Mouse (Mus musculus) left cerebral cortex, adult 9 months (tissue): ENCODE results near the gene Cldn6.

ENCODE experiments used
- DNase-seq, 2 experiments: peaks; one replicate each; pipeline ENCODE4 v3.0.0; 2022; ENCODE audit warnings: low spot score in 2 of 2

Cldn6 gene

DNA sequence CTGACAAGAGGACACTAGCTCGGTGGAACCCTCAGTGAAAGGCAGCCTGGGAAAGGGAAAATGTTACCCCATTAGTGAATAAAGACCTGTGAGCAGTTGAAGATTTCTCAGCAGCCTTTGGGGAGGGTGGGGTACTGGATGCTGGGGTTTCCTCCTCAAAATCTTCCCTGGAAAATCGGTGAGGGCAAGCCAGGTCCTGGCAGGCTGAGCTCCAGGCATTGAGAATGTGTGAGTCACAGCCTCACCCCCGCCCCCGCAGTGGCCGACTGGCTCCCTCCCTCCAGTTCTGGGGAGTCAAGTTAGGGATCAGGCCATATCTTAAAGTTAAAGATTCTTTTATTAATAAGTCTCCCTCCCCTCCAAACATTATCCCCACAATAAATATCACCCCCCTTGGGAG, 3.9 kb upstream of the Cldn6 start:
- DNase-seq = no peak

DNA sequence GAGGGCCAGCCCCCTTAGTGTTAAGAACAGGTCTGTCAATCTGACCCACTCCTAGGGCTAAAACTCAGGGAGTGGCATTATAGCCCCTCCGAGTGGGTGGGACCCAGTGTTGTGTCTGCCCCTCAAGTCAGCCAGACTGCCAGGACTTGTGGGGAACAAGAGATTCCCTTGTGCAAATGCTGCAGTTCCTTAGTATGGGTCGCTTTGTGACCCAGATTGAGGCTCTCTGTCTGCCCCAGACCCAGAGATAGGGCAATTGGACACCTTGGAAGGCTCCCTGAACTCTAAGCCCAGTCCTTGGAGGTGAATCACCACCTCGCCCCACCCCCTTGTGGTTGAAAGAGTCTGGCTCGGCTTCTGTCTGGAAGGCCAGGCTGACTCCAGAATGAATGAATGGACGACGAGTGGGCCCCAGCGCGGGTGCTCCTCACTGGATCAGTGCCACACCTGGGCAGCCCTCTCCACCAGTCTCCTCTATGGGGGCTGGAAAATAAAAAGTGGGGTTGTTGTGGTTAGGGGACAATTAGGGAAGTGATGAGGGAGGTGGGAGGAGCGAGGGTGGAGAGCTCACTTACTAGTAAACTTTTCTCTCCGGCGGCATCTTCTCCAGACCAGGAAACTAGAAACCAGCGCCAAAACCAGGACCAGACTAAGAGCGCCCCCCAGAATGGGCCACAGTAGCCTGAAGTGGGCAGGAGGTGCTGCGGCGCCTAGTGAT, 3.3 kb upstream of the Cldn6 start:
- no peak for DNase-seq

DNA sequence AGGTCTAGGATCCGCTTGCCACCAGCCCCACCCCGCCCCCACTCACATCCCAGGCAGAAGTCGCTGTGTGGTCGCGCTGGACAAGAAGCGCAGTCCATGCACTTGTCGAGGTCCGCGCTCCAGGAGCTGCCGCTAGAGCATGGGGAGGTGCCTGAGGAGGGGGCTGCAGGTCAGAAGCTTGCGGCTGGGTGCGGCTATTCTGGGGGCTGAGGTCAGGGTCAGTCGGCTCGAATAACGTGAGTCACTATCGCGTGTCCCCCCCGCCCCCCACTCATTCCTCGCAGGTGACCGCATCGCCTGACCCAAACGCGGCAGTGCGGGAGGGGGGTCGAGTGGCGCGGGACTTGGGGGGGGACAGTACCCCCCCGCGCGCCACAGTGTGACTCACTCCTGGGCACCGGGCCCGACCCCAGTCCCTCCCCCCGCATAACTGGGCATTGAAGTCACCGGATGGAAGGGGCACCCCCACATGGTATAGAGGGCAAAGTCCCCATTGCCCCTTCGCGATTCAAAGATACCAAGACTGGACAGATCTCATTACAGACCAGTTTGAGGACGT, 2.5 kb upstream of the Cldn6 start:
- no peak for DNase-seq

DNA sequence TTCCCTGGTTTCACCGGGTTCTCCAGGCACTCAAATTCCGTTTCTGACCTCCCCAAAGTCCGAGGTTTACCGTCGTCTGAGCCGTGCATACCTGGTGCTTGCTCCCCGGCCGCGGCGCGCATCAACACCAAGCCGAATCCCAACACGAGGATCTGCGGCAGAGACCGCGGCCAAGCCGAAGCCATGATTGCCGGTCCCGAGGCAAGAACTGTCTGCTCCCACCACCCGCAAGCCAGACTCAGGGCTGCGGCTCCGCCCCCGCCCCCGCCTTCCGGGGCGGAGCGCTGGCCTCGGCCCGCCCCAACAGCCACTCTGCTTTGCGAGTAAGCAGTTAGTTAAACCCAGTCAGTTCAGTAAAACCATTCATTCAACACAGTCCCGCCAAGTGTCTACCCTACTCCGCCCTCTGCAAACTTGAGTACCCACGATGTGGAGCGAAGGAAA, 1.8 kb upstream of the Cldn6 start, which contains the start of gene Tnfrsf12a:
Gene Tnfrsf12a (minus strand): TSS at position 233 of the 444 bp plus-strand sequence.
- peak in 1 of 2 experiments; percentile 72 for DNase-seq

DNA sequence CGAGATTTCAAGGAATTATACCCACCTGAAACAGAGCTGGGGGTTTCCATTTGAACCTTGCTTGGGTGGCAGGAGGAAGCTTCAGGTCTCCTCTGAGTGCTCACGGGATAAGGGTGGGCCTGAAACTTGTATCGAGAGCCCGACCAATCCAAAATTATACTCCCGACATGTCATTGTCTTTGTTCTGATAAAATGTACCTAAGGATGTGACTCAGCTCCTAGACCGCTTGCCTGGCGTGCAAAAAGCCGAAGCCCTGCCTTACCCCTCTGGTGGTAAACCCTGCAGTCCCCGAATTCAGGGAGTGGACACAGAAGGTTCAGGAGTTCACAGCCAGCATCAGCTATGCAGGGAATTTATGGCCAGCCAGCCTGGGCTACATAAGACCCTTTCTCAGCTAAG, 1.3 kb downstream of the Cldn6 start:
- DNase-seq = no peak

DNA sequence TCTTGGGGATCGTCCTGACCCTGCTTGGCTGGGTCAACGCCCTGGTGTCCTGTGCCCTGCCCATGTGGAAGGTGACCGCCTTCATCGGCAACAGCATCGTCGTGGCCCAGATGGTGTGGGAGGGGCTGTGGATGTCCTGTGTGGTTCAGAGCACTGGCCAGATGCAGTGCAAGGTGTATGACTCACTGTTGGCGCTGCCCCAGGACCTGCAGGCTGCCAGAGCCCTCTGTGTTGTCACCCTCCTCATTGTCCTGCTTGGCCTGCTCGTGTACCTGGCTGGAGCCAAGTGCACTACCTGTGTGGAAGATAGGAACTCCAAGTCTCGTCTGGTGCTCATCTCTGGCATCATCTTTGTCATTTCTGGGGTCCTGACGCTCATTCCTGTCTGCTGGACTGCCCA, 2.0 kb downstream of the Cldn6 start:
- no peak for DNase-seq

DNA sequence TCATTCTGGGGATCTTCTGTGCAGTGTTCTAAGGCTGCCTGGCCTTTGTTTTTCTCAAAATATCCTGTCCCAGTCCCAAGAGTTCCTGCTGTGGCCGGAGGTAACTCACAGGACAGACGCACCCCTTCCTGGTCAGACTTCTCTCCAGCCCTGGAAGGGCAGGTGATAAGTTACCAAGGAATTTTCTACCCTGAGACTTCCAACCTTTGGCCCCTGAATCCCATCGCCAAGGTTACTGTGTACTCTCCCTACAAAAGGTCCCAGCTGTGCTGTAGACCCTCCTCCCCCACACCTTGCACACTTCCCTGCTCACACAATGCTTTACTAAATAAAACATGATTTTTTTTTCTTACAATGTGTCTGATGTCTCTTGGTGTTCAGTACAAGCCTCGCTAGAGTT, 3.0 kb downstream of the Cldn6 start:
- DNase-seq = no peak

DNA sequence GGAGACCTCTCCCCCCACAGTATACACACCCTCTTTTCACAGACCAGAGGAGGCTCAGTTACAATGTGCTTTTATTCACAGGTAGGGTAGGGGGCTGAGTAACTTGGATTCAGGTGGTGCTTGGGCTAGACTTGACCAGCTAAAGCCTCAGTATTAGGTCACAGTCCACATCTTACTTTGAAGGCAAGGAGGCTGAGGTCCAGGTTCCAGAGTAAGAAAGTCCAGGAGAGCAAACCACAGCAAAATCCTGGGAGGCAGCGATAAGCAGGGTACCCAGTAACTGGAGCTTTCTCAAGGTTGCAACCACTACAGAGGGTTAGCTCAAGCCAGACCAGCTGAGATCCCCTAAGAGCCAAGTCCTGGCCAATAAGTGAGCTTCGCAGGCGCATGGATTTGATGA, 3.5 kb downstream of the Cldn6 start:
- no peak for DNase-seq

DNA sequence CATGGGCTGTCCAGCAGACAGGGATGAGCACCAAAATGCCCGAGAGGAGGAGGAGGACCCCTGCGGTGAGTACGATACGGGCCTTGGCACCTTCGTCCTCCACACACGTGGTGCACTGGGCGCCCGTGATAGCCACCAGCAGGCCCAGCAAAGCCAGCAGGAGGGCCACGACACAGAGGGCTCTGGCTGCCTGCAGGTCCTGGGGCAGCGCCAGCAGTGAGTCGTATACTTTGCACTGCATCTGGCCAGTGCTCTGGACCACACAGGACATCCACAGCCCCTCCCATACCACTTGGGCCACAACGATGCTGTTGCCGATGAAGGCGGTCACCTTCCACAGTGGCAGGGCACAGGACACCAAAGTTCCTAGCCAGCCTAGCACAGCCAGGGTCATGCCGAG, 4.2 kb downstream of the Cldn6 start:
- no peak for DNase-seq

DNA sequence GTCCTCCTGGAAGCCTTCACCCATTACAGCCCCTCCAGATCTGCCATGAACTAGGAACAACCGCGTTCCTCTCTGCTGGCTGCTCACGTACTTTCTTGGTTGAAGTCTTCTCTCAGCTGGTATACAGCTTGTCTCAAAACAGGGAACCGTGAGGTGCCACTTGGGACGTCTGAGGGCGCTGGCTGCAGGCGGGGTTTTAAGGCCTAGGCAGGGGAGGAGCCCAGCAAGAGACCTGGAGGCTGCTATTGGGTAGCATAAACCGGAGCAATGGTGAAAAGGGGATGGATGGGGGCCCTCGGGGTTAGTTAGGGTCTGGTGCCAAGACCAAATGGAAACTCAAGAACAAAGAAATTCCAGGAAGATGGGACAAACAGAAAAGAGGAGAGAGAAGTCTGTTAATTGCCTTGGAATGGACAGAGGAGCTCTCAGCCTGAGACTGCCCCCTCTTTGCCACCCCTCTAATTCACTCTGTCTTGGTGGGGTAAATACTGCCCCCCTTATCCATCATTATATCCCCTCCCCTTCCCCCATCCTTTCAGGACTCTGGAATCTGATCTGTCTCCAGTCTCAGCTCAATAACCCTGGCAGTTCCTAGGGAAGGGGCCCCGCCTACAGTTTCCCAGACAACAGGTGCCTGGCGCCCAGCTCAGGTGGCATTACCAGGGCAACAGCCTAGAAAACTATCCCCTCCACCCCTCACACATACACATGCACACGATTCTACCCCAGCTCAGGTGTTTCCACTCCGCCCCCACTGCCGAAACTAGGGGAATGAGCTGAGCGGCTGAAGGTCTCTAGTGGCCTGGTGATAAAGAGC, 5.0 kb downstream of the Cldn6 start, which contains the start of gene Cldn9:
Gene Cldn9 (minus strand): TSS at position 171 of the 817 bp plus-strand sequence.
- DNase-seq = no peak

DNA sequence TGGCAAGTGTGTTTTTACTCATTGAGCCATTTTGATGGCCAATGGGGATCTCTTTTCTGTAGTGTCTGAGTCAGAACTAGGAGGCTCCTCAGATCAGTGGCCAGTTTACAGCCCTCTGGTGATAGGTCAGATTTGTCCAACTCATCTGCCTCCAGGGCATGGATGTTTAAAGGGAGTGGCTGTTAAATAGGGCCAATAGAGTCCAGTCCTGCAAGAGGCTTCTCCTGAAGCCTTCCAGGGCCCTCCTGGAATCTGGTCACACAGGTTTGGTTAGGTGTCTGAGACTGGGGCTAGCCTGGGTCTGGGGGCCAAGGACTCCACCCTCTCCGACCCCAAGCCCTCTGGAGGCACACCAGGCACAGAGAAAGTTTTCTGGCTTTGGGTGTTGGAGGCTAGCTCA, 15.4 kb downstream of the Cldn6 start:
- no peak for DNase-seq

DNA sequence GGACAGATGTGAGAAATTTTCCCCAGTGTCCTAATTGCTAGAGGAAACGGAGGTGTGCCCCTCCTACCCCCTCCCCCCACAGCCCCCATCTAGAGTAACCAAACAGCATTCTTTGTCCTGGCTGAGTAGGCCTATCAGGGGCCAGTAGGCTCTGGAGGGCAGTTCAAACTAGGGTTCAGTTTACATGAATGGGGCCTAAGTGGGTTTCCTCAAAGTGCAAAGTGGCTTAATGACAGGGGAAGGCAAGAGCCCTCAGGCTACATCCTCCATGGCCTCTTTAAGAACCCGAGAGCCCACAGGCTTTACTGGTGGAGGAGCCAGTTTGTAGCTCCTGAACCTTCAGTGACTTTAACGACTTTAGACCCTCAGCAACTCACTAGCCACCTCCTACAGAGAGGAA, 16.8 kb downstream of the Cldn6 start:
- DNase-seq = no peak

DNA sequence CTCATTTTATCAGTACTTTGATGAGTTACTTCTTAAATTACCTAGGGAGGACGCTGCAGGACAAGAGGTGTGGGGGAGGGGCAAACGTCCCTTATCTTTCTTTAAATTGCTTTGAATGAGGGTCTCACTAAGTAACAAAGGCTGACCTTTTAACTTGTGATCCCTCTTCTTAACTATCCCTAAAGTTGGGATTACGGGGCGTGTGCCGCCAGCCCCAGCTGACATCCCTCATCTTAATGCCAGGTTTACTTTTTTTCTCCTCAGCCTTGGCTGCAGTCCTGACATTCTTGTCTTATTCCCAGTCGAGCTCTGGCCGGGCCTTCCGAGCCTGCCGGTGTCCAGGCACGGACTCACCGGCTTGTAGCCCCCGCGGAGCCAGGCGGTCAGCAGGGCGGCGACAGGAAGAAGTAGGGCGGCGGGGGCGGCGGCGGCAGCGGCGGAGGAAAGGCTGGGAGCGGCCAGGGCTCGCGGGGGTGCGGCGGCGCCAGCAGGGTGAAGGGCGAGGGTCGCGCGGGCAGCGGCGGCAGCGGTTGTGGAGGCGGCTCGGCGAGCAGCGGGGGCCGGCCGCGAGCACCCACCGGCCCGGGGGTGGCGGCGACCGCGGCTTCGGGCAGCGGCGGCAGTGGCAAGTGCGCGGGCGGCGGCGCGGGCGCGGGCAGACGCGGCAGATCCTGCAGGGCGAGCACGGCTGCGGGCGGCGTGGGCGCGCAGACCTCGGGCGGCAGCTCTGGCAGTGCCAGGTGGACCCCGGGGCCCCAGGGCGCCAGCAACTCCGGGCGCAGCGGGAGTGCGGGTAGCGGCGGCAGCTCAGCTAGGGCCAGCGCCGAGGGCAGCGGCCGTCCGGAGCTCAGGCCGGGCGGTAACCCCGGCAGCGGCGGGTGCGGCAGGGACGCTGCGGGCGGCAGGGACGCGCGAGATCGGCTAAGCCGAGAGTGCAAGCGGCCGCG, 20.4 kb downstream of the Cldn6 start:
- DNase-seq = no peak

DNA sequence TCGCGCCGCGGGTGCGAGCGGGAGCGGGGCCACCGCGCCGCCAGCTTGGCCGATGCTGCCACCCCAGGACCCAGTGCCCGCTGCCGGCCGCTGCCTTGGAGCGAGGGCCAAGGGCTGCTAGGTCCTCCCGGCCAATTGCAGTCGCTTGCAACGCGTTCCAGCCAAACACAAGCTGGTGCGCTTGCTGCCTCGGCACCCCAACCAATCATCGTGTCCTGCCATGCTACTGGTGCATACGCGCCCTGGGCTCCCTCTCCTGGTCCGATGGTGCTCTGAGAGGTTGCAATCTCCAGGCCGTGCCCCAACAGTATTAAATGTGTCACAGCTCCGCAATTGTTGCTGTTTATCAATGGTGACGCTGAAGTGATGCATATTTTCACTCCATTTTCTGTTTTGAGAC, 21.0 kb downstream of the Cldn6 start:
- DNase-seq = peak; percentile 73 to 92

DNA sequence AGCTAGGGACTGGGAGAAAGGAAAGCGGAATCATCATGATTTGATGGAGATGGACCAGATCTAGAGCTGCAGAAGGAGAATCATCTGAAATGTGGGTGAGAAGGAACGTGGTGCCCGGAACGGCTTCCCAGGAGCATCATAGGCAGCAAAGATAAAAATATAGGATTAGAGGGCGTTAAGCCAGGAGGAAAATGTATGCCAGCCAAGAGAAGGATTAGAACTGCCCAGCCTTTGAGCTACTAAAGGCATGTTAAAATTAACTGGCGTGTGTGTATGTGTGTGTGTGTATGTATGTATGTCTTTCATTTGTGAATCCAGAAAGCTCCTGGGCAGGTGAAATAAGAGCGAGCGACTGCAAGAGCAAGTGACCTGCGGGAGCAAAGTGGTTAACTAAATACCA, 24.3 kb downstream of the Cldn6 start:
- peak in 1 of 2 experiments; percentile 36 for DNase-seq

DNA sequence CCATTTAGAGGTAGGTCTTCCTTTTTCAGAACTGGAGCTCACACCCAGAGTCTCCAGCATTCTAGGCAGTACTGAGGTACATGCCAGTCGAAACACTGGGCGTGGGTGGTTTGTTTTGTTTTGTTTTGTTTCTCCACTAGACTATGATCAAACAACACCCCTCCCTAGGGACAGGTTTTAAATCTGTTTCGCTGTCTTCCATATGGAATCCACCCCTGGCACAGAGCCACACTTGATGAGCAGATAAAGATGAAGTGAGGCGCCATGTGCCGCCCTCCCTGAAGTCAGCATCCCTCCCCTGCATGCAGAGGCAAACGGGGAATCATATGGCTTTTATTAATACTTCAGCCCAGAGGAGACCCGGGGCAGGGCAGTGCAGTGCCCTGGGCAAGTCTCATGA, 25.7 kb downstream of the Cldn6 start:
- peak in 1 of 2 experiments; percentile 32 for DNase-seq

DNA sequence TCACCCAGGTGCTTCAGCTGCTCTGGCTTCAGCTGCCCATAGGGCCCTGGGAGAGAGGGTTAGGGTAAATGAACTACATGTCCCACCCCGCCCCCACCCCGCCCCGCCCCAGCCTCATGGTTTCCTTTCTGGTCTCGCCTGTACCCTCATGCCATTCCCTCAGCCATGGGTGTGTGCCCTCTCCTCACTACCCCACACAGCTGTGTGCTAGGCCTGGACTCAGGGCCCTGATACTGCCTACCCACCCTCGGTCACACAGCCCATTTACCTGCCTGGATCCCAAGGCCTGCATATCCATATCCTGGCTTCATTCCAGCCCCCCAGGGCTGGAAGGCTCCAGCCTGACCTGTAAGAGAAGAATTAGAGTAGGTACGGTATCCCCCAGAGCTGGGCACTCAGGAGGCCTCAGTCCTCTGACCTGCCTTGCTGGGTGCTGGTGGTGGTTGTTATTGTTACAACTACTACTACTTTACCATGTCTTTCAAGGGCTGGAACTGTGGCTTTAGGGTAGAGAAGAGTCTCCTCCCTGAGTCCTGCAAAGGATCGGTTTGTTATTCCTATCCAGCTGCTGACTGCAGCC, 26.6 kb downstream of the Cldn6 start:
- DNase-seq = no peak

DNA sequence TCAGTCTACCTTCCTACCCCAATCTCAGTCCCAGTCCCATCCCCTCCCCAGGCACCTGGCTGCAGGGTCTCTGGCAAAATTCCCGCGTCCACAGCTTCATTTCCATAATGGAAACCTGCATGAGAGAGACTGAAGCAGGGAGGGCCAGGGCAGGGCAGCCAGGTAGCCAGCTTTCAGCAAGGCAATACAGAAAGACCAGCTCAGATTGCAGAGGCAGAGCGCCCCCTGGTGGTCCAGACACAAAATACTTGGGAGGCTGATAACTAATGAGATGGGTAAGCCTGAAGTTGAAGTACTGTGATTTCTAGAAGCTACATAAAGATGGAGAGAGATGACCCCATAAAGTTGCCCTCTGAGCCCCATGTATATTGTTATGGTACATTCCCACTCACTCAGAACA, 27.2 kb downstream of the Cldn6 start:
- peak in 1 of 2 experiments; percentile 77 for DNase-seq

DNA sequence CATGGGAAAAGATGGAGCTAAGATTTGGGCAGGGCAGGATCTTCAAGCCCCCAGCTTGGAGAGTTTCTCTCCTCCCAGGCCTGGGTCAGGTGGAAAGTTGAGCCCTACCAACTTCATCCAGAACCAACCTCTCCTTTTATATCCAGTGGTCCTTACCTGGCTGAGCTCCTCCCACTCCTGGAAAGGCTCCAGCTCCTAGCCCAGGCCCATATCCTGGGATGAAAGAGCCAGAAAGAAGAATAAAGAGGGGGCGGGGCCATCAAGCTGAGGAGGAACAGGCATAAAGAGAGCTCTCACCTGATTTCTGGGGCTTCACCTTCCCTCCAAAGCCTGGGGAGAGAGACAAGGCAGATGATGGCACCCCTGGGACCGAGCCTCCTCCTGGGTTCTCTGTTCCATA, 38.0 kb downstream of the Cldn6 start:
- DNase-seq = no peak

DNA sequence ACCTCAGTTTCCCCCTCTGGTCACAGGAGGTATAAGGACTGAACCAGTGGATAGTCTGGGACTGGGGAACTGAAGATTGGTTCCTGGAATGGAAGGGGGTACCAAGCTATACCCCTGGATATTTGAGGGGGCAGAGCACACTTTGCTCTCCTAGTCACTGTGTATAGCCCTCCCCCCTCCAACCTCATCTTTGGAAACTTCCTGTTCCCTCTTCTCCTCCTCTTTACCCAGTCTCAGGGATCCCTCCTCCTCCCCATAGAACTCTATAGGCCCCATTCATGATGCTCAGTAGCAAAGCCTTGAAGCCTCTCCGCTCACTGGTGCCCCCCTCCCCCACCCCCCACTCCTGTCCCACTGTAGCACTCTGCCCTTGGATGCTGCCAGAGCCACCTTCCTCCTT, 40.4 kb downstream of the Cldn6 start:
- no peak for DNase-seq

DNA sequence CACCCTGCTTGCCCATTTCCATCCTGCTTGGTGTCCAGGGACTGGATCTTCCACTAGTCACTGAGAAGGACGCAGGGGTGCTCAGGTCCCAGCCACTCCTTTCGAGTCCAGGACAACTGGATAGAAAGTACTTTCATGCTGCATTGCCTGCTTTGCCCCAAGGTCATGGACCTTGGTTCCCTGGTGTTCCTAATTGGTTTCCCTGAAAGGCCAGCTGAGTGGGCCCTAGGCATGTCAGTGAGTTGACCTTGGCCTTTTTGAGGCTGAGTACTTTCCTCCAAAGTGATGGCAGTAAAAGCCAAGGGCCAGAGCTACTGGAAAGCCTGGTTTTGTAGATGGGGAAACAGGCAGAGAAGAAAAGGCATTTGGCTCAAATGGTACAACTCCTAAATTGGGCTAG, 42.8 kb downstream of the Cldn6 start:
- no peak for DNase-seq
